12 mouse cellular contexts compared by ENCODE assay signal in the genomic region with DNA sequence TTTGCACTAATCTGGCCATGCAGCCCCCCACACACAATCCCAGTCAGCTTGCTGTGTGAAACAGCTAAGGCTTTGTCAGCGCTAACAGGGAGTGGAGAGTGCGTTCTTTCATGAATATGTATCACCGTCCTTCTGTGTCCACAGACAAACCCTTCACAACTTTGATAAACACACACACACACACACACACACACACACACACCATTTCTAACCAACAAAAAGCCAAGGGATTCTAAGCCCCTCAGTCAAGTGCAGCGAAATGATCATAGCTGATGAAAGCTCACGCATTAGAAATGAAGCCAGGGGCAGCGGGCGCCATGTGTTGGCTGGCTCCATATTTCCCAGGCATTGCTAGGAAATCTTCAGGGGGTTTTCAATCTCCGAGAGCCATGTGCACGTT. TPM values are rescaled to one million over a fixed set of nuclear protein-coding genes. Genes with fewer than 3 reads are reported as not detected.
A peak's percentile ranks its signal among the peaks of the same experiment; 100 is the strongest.
DNase-seq lines count a peak whose midpoint lies in the region; ATAC-seq lines count a peak whose summit lies in the region.
"Had no signal": no experiment of that assay in that cellular context is flagged by ENCODE, and none has a peak within 500 bp of the region (broad histone marks: within the 10 kb centered on the region; RNA-seq: fewer than 3 reads in every experiment).

No protein-coding gene starts in this region.

- H3K4me1 ChIP-seq in forebrain, embryonic 11.5 days (replicated peaks; ENCODE audit: control insufficient read depth, insufficient read depth, low read length) = peaks cover 26% of the 10 kb centered on the region; the same call in 1 of the 2 replicates
- H3K4me1 ChIP-seq in limb, embryonic 12.5 days (replicated peaks) = peaks cover 7% of the 10 kb centered on the region; the same call in 1 of the 2 replicates
- H3K4me1 ChIP-seq in neural tube, embryonic 15.5 days = peaks cover 30% of the 10 kb centered on the region

- H3K27ac ChIP-seq in forebrain, embryonic 11.5 days (ENCODE audit: low read depth, low read length) = peak overlapping the region; percentile 90
- no peak overlapping the region for H3K27ac ChIP-seq in limb, embryonic 12.5 days
- no peak overlapping the region for H3K27ac ChIP-seq in neural tube, embryonic 15.5 days (replicated peaks)
- H3K27ac ChIP-seq: lung, embryonic 15.5 days had no signal

- no peaks in the 10 kb centered on the region for H3K36me3 ChIP-seq in forebrain, embryonic 11.5 days (ENCODE audit: control insufficient read depth, insufficient read depth, low read length)
- no peaks in the 10 kb centered on the region for H3K36me3 ChIP-seq in limb, embryonic 12.5 days
- no peaks in the 10 kb centered on the region for H3K36me3 ChIP-seq in neural tube, embryonic 15.5 days
- H3K36me3 ChIP-seq: lung, embryonic 15.5 days had no signal

- no peaks in the 10 kb centered on the region for H3K9me3 ChIP-seq in forebrain, embryonic 11.5 days (ENCODE audit: control insufficient read depth, low read length)
- no peaks in the 10 kb centered on the region for H3K9me3 ChIP-seq in limb, embryonic 12.5 days
- H3K9me3 ChIP-seq in neural tube, embryonic 15.5 days (replicated peaks) = no peaks in the 10 kb centered on the region
- H3K9me3 ChIP-seq: lung, embryonic 15.5 days had no signal

- H3K27me3 ChIP-seq in forebrain, embryonic 11.5 days (ENCODE audit: control insufficient read depth, insufficient read depth, low read length) = peaks cover 22% of the 10 kb centered on the region
- H3K27me3 ChIP-seq in limb, embryonic 12.5 days = peaks cover 80% of the 10 kb centered on the region
- H3K27me3 ChIP-seq in neural tube, embryonic 15.5 days (replicated peaks) = peaks cover 46% of the 10 kb centered on the region

- peak; percentile 63 for ATAC-seq in forebrain, embryonic 11.5 days (replicated peaks; ENCODE audit: low FRiP score)
- ATAC-seq in limb, embryonic 12.5 days (ENCODE audit: insufficient number of reproducible peaks, insufficient read depth, low FRiP score, low TSS enrichment, low read depth) = no peak
- ATAC-seq in neural tube, embryonic 15.5 days (ENCODE audit: low FRiP score) = peak; percentile 58; the same call in 1 of the 2 replicates

- peak; percentile 13 to 14 for DNase-seq in layer of hippocampus, postnatal 14 days (ENCODE audit: low spot score in 2 of 2)
- no peak for DNase-seq in layer of hippocampus, adult 9-11 months
- peak; percentile 75 for DNase-seq in forebrain, embryonic 11.5 days (ENCODE audit: low spot score)
- DNase-seq in cerebellum, adult 18-20 months = no peak
- no peak for DNase-seq in gastrocnemius, adult 18-20 months (ENCODE audit: low spot score)
- no peak for DNase-seq in yolk sac, embryonic 10.5 days (ENCODE audit: low spot score)
- DNase-seq: adrenal gland, postnatal 25 days; layer of hippocampus, postnatal 36 days had no signal

- 5% methylated on average over 9 of the region's 9 CpGs for WGBS in forebrain, embryonic 11.5 days
- WGBS in limb, embryonic 12.5 days = 16% methylated on average over 9 of the region's 9 CpGs
- WGBS in neural tube, embryonic 15.5 days = 2% methylated on average over 9 of the region's 9 CpGs

- peak overlapping the region; percentile 49 for H3K9ac ChIP-seq in forebrain, embryonic 11.5 days (ENCODE audit: low read length)
- H3K9ac ChIP-seq in limb, embryonic 12.5 days (replicated peaks) = no peak overlapping the region
- H3K9ac ChIP-seq in neural tube, embryonic 15.5 days (replicated peaks) = no peak overlapping the region
- H3K9ac ChIP-seq: lung, embryonic 15.5 days had no signal

- peak overlapping the region; percentile 43; the same call in 1 of the 2 replicates for H3K4me2 ChIP-seq in forebrain, embryonic 11.5 days (ENCODE audit: low read depth, low read length, severe bottlenecking)
- peak overlapping the region; percentile 29 for H3K4me2 ChIP-seq in limb, embryonic 12.5 days
- H3K4me2 ChIP-seq in neural tube, embryonic 15.5 days = peak overlapping the region; percentile 53
- H3K4me2 ChIP-seq: lung, embryonic 15.5 days had no signal

- H3K4me3 ChIP-seq in forebrain, embryonic 11.5 days (ENCODE audit: low read depth, low read length) = no peak overlapping the region
- H3K4me3 ChIP-seq in limb, embryonic 12.5 days (replicated peaks) = no peak overlapping the region
- H3K4me3 ChIP-seq in neural tube, embryonic 15.5 days (replicated peaks) = peak overlapping the region; percentile 18; the same call in 1 of the 2 replicates
- H3K4me3 ChIP-seq: lung, embryonic 15.5 days had no signal

RNA-seq across cellular contexts. Expression of gene Alpk1, which starts 31.1 kb away (rescaled TPM):
- 10 to 100 TPM; 11.4 to 13.3 TPM for total RNA-seq in layer of hippocampus, postnatal 14 days (2021)
- 0.80 and 1.3 TPM in 2 replicates for polyA plus RNA-seq in forebrain, embryonic 11.5 days (2014; fragmentation: Nextera tagmentation; extraction: Ambion mirVana)
- 0.46 and 0.74 TPM in 2 replicates for polyA plus RNA-seq in limb, embryonic 12.5 days (2016; fragmentation: Nextera tagmentation; extraction: Ambion mirVana)
- 0.61 and 0.96 TPM in 2 replicates for polyA plus RNA-seq in neural tube, embryonic 15.5 days (2015; fragmentation: Nextera tagmentation; extraction: Ambion mirVana)
- 1 to 10 TPM; 1.9 to 2.1 TPM for total RNA-seq in gastrocnemius, adult 18-20 months (2021)

RNA-seq across cellular contexts. Expression of gene Tifa, which starts 40.3 kb away (rescaled TPM):
- total RNA-seq in layer of hippocampus, postnatal 14 days (2021) = 1 to 10 TPM; 4.2 to 5.0 TPM
- 2.9 and 3.2 TPM in 2 replicates for polyA plus RNA-seq in forebrain, embryonic 11.5 days (2014; fragmentation: Nextera tagmentation; extraction: Ambion mirVana)
- polyA plus RNA-seq in limb, embryonic 12.5 days (2016; fragmentation: Nextera tagmentation; extraction: Ambion mirVana) = 1.6 and 2.1 TPM in 2 replicates
- polyA plus RNA-seq in neural tube, embryonic 15.5 days (2015; fragmentation: Nextera tagmentation; extraction: Ambion mirVana) = 3.6 and 6.0 TPM in 2 replicates
- total RNA-seq in gastrocnemius, adult 18-20 months (2021) = 1 to 10 TPM; 1.1 to 2.9 TPM
- total RNA-seq: ES-E14 had no signal

Comparison
In these comparisons a context has a peak if more than half of its experiments do, and no peak if none do; other contexts are left out.
1. DNase-seq: peak in layer of hippocampus, postnatal 14 days (2 of 2) and forebrain, embryonic 11.5 days (single experiment); none in layer of hippocampus, adult 9-11 months (single experiment), cerebellum, adult 18-20 months (0 of 2), gastrocnemius, adult 18-20 months (single experiment) and yolk sac, embryonic 10.5 days (single experiment).
2. Peak in every context shown above with its lines, with median percentiles within 50 percentile points of each other: H3K4me2 ChIP-seq.